Mouse (Mus musculus) left cerebral cortex, adult 2 months (tissue): ENCODE results near the gene Lekr1. TPM values are rescaled to one million over a fixed set of nuclear protein-coding genes. Genes with fewer than 3 reads are reported as not detected.

Source experiments
- DNase-seq, 2 experiments: peaks; one replicate each; pipeline ENCODE4 v3.0.0; 2021 to 2022; ENCODE audit warnings: low spot score in 2 of 2, mixed read lengths in 1 of 2; ENCODE audit errors: extremely low spot score in 1 of 2
- H3K27ac ChIP-seq: fragments of 200-600 bp; 2 replicates; pipeline ENCODE4 v1.8.1; 2022
- H3K4me3 ChIP-seq: fragments of 200-600 bp; 2 replicates; pipeline ENCODE4 v1.8.1; 2022
- CTCF ChIP-seq: fragments of 200-600 bp; IDR thresholded peaks from 2 replicates; pipeline ENCODE4 v1.8.1; 2022; ENCODE audit warnings: antibody characterized with exemption, mild to moderate bottlenecking, moderate library complexity
- intact Hi-C: fragments of 180-260 bp; cut with DNase I; formaldehyde crosslinking; loops from one replicate; pipeline ENCODE4 v1.15.1; 2025
- total RNA-seq, 2 experiments: library from RNA; stranded (reverse); gene quantifications; 2 replicates each; pipeline ENCODE4 v1.2.3; 2021

Gene Lekr1
- total RNA-seq, 2 experiments from 2014 or later, result 6.4 to 6.5 TPM

GRCm38 (mm10) chr3:65790076-65790685, 124.2 kb downstream of the Lekr1 start:
- intact Hi-C loops, result no loop called here
- no peak for TF ChIP-seq CTCF
- no peak overlapping the region for H3K27ac ChIP-seq
- no peak for DNase-seq
- no peak overlapping the region for H3K4me3 ChIP-seq

- no peak for TF ChIP-seq CTCF
These were observed 127.5 kb downstream of the Lekr1 start for GRCm38 (mm10) chr3:65793561-65793960.

GRCm38 (mm10) chr3:65794711-65795110, 128.7 kb downstream of the Lekr1 start:
- no peak overlapping the region for H3K4me3 ChIP-seq
- no peak overlapping the region for H3K27ac ChIP-seq
- intact Hi-C loops, result no loop called here
- no peak for DNase-seq
- TF ChIP-seq CTCF, result no peak

More at GRCm38 (mm10) chr3:65793561-65793960, 127.5 kb downstream of the Lekr1 start:
- DNase-seq, result no peak
- H3K27ac ChIP-seq, result no peak overlapping the region
- intact Hi-C loops, result no loop called here
- no peak overlapping the region for H3K4me3 ChIP-seq

- TF ChIP-seq CTCF, result no peak
- Histone ChIP-seq H3K27ac (no peak overlapping the region), H3K4me3 (no peak overlapping the region)
- intact Hi-C loops, result no loop called here
- no peak for DNase-seq
These were observed 131.5 kb downstream of the Lekr1 start for GRCm38 (mm10) chr3:65797345-65798137.

- no peak for TF ChIP-seq CTCF
- intact Hi-C loops, result no loop called here
- no peak overlapping the region for H3K4me3 ChIP-seq
- no peak overlapping the region for H3K27ac ChIP-seq
- DNase-seq, result no peak
These were observed 134.9 kb downstream of the Lekr1 start for GRCm38 (mm10) chr3:65800962-65801361.

- DNase-seq, result no peak
- Histone ChIP-seq H3K4me3 (no peak overlapping the region), H3K27ac (no peak overlapping the region)
- intact Hi-C loops, result no loop called here
- no peak for TF ChIP-seq CTCF
These were observed 136.2 kb downstream of the Lekr1 start for GRCm38 (mm10) chr3:65802185-65802584.

GRCm38 (mm10) chr3:65802868-65803267, 136.8 kb downstream of the Lekr1 start:
- intact Hi-C loops, result no loop called here
- no peak overlapping the region for H3K27ac ChIP-seq
- no peak for DNase-seq
- TF ChIP-seq CTCF, result no peak
- no peak overlapping the region for H3K4me3 ChIP-seq

GRCm38 (mm10) chr3:65814881-65815280, 148.9 kb downstream of the Lekr1 start:
- no peak overlapping the region for H3K4me3 ChIP-seq
- no peak for DNase-seq
- intact Hi-C loops, result no loop called here
- TF ChIP-seq CTCF, result no peak
- H3K27ac ChIP-seq, result no peak overlapping the region

- intact Hi-C loops, result no loop called here
- no peak for TF ChIP-seq CTCF
- DNase-seq, result no peak
- Histone ChIP-seq H3K4me3 (no peak overlapping the region), H3K27ac (no peak overlapping the region)
These were observed 150.0 kb downstream of the Lekr1 start for GRCm38 (mm10) chr3:65816012-65816411.

- no peak for TF ChIP-seq CTCF
- intact Hi-C loops, result no loop called here
These were observed 152.6 kb downstream of the Lekr1 start for GRCm38 (mm10) chr3:65818597-65818996.

GRCm38 (mm10) chr3:65819841-65820240, 153.8 kb downstream of the Lekr1 start:
- intact Hi-C loops, result no loop called here
- H3K27ac ChIP-seq, result no peak overlapping the region
- TF ChIP-seq CTCF, result no peak
- no peak overlapping the region for H3K4me3 ChIP-seq
- no peak for DNase-seq

More at GRCm38 (mm10) chr3:65818597-65818996, 152.6 kb downstream of the Lekr1 start:
- Histone ChIP-seq H3K4me3 (no peak overlapping the region), H3K27ac (no peak overlapping the region)
- no peak for DNase-seq

- Histone ChIP-seq H3K4me3 (no peak overlapping the region), H3K27ac (no peak overlapping the region)
- no peak for DNase-seq
- no peak for TF ChIP-seq CTCF
- intact Hi-C loops, result no loop called here
These were observed 158.9 kb downstream of the Lekr1 start for GRCm38 (mm10) chr3:65824886-65825285.

- Histone ChIP-seq H3K27ac (no peak overlapping the region), H3K4me3 (no peak overlapping the region)
- intact Hi-C loops, result no loop called here
- DNase-seq, result no peak
- no peak for TF ChIP-seq CTCF
These were observed 160.7 kb downstream of the Lekr1 start for GRCm38 (mm10) chr3:65826716-65827115.
